Mouse (Mus musculus) kidney, adult 2 months (tissue): ENCODE measurements at regions not wholly inside any gene's neighbourhood (a gene's known extent, or its start where the extent isn't known, plus 50 kb on each side); places are given as distances from the start of the nearest gene placed in this dataset.

Experiments used
- CTCF ChIP-seq: fragments of 200-500 bp; conservative IDR thresholded peaks from 2 replicates; pipeline ENCODE4 v1.5.1; 2011; ENCODE audit warnings: low read depth, mild to moderate bottlenecking, control low read depth, low read length, moderate library complexity, mixed read lengths; ENCODE audit not compliant: insufficient read depth, insufficient read length
- POLR2A ChIP-seq: fragments of 200-500 bp; IDR thresholded peaks from one replicate; pipeline ENCODE4 v1.6.1; 2011; ENCODE audit warnings: low read depth, low read length, control low read depth

- TF ChIP-seq CTCF (no peak), POLR2A (no peak)
These were observed 488.4 kb downstream of the Ajap1 start for GRCm38 (mm10) chr4:152994206-152994605.
